In genomic region chr2:75964512-75964911, GRCm38 (mm10) we compare ENCODE assay signal across 8 mouse cellular contexts. TPM values are rescaled to one million over a fixed set of nuclear protein-coding genes. Genes with fewer than 3 reads are reported as not detected.
DNase-seq lines count a peak whose midpoint lies in the region; ATAC-seq lines count a peak whose summit lies in the region.

No protein-coding gene starts in this region.

- WGBS in liver, embryonic 16.5 days (ENCODE audit: insufficient replicate concordance) = 12% methylated on average over 14 of the region's 14 CpGs

- no peaks in the 10 kb centered on the region for H3K36me3 ChIP-seq in liver, embryonic 16.5 days (ENCODE audit: control insufficient read depth, insufficient read depth)

- no peak overlapping the region for H3K9ac ChIP-seq in liver, embryonic 16.5 days (ENCODE audit: low read depth, low read length)

- no peak overlapping the region for H3K27ac ChIP-seq in liver, embryonic 16.5 days (ENCODE audit: low read length)

- no peaks in the 10 kb centered on the region for H3K27me3 ChIP-seq in liver, embryonic 16.5 days (ENCODE audit: control insufficient read depth, insufficient read depth, low read depth, low read length)

- H3K4me1 ChIP-seq in liver, embryonic 16.5 days (ENCODE audit: control insufficient read depth, low read depth, low read length) = peaks cover 3% of the 10 kb centered on the region; the same call in 1 of the 2 replicates

- ATAC-seq in liver, embryonic 16.5 days (ENCODE audit: low read depth) = no peak

- peak overlapping the region; percentile 17 for H3K4me3 ChIP-seq in liver, embryonic 16.5 days (ENCODE audit: low read depth, low read length)

- H3K9me3 ChIP-seq in liver, embryonic 16.5 days (replicated peaks; ENCODE audit: control insufficient read depth, low read length) = no peaks in the 10 kb centered on the region

- peak; percentile 59 for DNase-seq in CD4-positive, CD25-positive, alpha-beta regulatory T cell, adult 2 months (ENCODE audit: low read depth, low spot score)
- DNase-seq in adrenal gland, postnatal 14 days = peak; percentile 90
- peak; percentile 66 for DNase-seq in embryo, embryonic 9.5 days (ENCODE audit: extremely low spot score)
- peak; percentile 68 for DNase-seq in heart, adult 8-10 months (ENCODE audit: low spot score)
- DNase-seq in kidney, adult 18-20 months = peak; percentile 66
- peak; percentile 20 to 22 for DNase-seq in natural killer cell, adult 2 months (ENCODE audit: low spot score in 2 of 2)
- peak; percentile 15 for DNase-seq in thymus, postnatal 0 days (ENCODE audit: low spot score)

- peak overlapping the region; percentile 47 for H3K4me2 ChIP-seq in liver, embryonic 16.5 days (ENCODE audit: low read depth, low read length)

RNA-seq across cellular contexts. Expression of gene Ttc30a2, which starts 13.5 kb away (rescaled TPM):
- total RNA-seq in adrenal gland, postnatal 14 days (2021) = 0.34 and 0.44 TPM in 2 replicates
- 1 to 10 TPM; 2.1 to 3.5 (median 2.5) TPM for total RNA-seq in heart, adult 8-10 months (2022)
- polyA plus RNA-seq in liver, embryonic 16.5 days (2015; fragmentation: Nextera tagmentation; extraction: Ambion mirVana) = 0.08 and 0.13 TPM in 2 replicates
- polyA plus RNA-seq in thymus, postnatal 0 days (2015; fragmentation: Nextera tagmentation; extraction: Ambion mirVana) = 0.22 and 0.34 TPM in 2 replicates

RNA-seq across cellular contexts. Expression of gene Ttc30a1, which starts 17.3 kb away (rescaled TPM):
- total RNA-seq in adrenal gland, postnatal 14 days (2021) = 2.3 and 3.8 TPM in 2 replicates
- total RNA-seq in heart, adult 8-10 months (2022) = 1 to 10 TPM; 3.2 to 4.4 (median 4.2) TPM
- 0.68 and 1.2 TPM in 2 replicates for polyA plus RNA-seq in liver, embryonic 16.5 days (2015; fragmentation: Nextera tagmentation; extraction: Ambion mirVana)
- polyA plus RNA-seq in thymus, postnatal 0 days (2015; fragmentation: Nextera tagmentation; extraction: Ambion mirVana) = 4.1 and 4.7 TPM in 2 replicates

RNA-seq across cellular contexts. Expression of gene Ttc30b, which starts 26.1 kb away (rescaled TPM):
- total RNA-seq in adrenal gland, postnatal 14 days (2021) = 14.7 and 15.1 TPM in 2 replicates
- 10 to 100 TPM; 14.6 to 20.9 (median 16.8) TPM for total RNA-seq in heart, adult 8-10 months (2022)
- 1.2 TPM in 2 replicates for polyA plus RNA-seq in liver, embryonic 16.5 days (2015; fragmentation: Nextera tagmentation; extraction: Ambion mirVana)
- 4.2 and 5.5 TPM in 2 replicates for polyA plus RNA-seq in thymus, postnatal 0 days (2015; fragmentation: Nextera tagmentation; extraction: Ambion mirVana)

Comparison
In these comparisons a context has a peak if more than half of its experiments do, and no peak if none do; other contexts are left out.
1. DNase-seq: peak in every context shown above with its lines; median percentile 90 in adrenal gland, postnatal 14 days; 68 in heart, adult 8-10 months; 66 in embryo, embryonic 9.5 days; 66 in kidney, adult 18-20 months; 59 in CD4-positive, CD25-positive, alpha-beta regulatory T cell, adult 2 months; 21 in natural killer cell, adult 2 months; 15 in thymus, postnatal 0 days.